Mouse (Mus musculus): ENCODE data around the gene Iqgap1. TPM values are rescaled to one million over a fixed set of nuclear protein-coding genes. Genes with fewer than 3 reads are reported as not detected.
"Not testable (repeated sequence)": the region's sequence is repeated elsewhere in the genome, so short reads cannot be mapped to it uniquely, and the experiment has no call there.

Iqgap1 gene
- polyA plus RNA-seq, 1 experiment, result 206 TPM

DNA sequence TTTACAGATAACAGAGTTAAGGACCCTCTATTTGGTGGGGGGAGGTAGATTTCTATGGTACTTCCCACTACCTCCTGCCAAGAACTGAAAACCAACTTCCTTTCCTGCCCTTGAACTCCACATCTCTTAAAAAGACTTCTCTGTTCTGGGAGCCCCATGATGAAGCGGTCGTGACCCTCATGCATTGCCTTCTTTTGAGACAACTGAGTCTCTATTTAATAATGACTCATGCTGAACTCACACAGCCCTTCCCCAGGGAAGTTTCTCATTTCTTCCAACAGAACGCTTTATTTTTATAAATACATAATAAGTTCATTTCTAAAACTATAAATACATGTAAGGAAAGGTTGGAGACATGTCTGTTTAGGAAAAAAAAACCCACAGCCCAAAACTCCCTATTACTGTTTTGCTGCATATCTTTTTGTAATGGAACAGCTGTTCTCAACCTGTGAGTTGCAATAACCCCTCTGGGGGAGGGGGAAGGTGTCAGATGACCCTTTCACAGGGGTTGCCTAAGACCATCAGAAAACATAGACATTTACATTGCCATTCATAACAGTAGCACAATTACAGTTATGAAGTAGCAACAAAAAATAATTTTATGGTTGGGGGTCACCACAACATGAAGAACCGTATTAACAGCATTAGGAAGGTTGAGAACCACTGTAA, 10.3 kb upstream of the Iqgap1 start:
- H3K4me1 ChIP-seq (ENCODE audit: control insufficient read depth, insufficient read depth, low read length), result peaks cover 27% of the 10 kb centered on the region

GRCm38 (mm10) chr7:80833651-80834532, 8.1 kb upstream of the Iqgap1 start:
- Histone ChIP-seq H3K4me3 (ENCODE audit: insufficient read depth, low read length) (no peak overlapping the region), H3K27ac (ENCODE audit: insufficient read depth, low read length) (no peak overlapping the region), H3K4me1 (ENCODE audit: control insufficient read depth, insufficient read depth, low read length) (peaks cover 19% of the 10 kb centered on the region)
- TF ChIP-seq POLR2A (IDR thresholded peaks at IDR 0.05; ENCODE audit: low read depth, low read length) (no peak), CTCF (IDR thresholded peaks at IDR 0.05; ENCODE audit: borderline replicate concordance, insufficient read depth, low read length) (no peak)

More for the DNA sequence above, 10.3 kb upstream of the Iqgap1 start:
- TF ChIP-seq CTCF (IDR thresholded peaks at IDR 0.05; ENCODE audit: borderline replicate concordance, insufficient read depth, low read length), result no peak
- TF ChIP-seq POLR2A (IDR thresholded peaks at IDR 0.05; ENCODE audit: low read depth, low read length), result no peak
- Histone ChIP-seq H3K4me3 (ENCODE audit: insufficient read depth, low read length) (no peak overlapping the region), H3K27ac (ENCODE audit: insufficient read depth, low read length) (peak overlapping the region; percentile 91)

- peaks cover 12% of the 10 kb centered on the region for H3K4me1 ChIP-seq (ENCODE audit: control insufficient read depth, insufficient read depth, low read length)
- H3K4me3 ChIP-seq (ENCODE audit: insufficient read depth, low read length); H3K27ac ChIP-seq (ENCODE audit: insufficient read depth, low read length): not testable (repeated sequence)
These were observed 7.3 kb upstream of the Iqgap1 start for GRCm38 (mm10) chr7:80832996-80833650.

DNA sequence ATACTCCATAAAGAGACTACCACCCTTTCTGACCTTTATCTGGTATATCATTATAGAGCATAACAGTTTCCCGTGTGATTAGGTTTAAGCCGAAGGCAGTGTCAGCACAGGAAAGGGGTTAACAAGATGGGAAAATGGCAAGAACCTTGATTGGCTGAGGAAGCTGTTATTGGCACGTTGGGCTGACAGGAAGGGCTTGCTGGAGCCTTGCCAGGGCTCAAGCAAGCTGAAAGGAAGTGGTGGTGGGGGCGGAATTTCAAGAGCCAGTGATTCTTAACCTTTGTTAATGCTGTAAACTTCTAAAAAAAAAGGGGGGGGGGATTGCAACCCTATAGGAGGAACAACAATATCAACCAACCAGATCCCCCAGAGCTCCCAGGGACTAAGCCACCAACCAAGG, 6.4 kb upstream of the Iqgap1 start:
- Histone ChIP-seq H3K4me3 (ENCODE audit: insufficient read depth, low read length) (no peak overlapping the region), H3K4me1 (ENCODE audit: control insufficient read depth, insufficient read depth, low read length) (peaks cover 15% of the 10 kb centered on the region), H3K27ac (ENCODE audit: insufficient read depth, low read length) (no peak overlapping the region)
- no peak for TF ChIP-seq CTCF (IDR thresholded peaks at IDR 0.05; ENCODE audit: borderline replicate concordance, insufficient read depth, low read length)
- no peak for TF ChIP-seq POLR2A (IDR thresholded peaks at IDR 0.05; ENCODE audit: low read depth, low read length)

GRCm38 (mm10) chr7:80830193-80830803, 4.5 kb upstream of the Iqgap1 start:
- no peak overlapping the region for H3K4me3 ChIP-seq (ENCODE audit: insufficient read depth, low read length)
- no peak for TF ChIP-seq CTCF (IDR thresholded peaks at IDR 0.05; ENCODE audit: borderline replicate concordance, insufficient read depth, low read length)
- no peak for TF ChIP-seq POLR2A (IDR thresholded peaks at IDR 0.05; ENCODE audit: low read depth, low read length)

DNA sequence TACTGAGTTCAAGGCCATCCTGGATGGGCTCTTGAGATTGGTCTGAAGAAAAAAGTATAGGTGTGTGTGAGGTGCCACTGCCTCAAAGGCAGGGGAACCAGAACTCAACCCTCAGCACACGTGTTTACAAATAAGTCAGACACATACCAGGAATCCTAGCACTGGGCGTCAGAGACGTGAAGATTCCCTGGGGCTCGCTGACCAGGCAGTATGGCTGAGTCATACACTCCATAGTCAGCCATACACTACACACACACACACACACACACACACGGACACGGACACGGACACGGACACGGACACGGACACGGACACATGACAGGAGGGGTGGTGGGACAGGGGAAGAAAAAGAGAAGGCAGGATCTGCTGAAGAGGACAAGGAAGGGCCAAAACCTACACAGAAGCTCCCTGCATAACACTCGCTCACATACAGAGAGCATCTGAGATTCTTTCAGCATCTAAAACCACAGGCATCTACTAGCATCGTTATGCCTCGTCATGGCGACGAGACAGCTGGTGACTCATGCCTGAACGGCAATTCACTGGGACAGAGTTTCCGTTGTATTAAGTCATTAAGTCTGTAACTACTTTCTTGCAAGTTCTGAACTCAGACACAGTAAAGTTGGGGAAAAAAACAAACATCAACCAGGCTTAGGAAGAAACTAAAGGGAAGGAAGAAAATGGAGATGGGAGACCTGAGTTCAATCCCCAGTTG, 2.5 kb upstream of the Iqgap1 start:
- peaks cover 18% of the 10 kb centered on the region for H3K4me1 ChIP-seq (ENCODE audit: control insufficient read depth, insufficient read depth, low read length)
- TF ChIP-seq POLR2A (IDR thresholded peaks at IDR 0.05; ENCODE audit: low read depth, low read length), result no peak
- TF ChIP-seq CTCF (IDR thresholded peaks at IDR 0.05; ENCODE audit: borderline replicate concordance, insufficient read depth, low read length), result no peak
- H3K27ac ChIP-seq (ENCODE audit: insufficient read depth, low read length), result peak overlapping the region; percentile 91
- H3K4me3 ChIP-seq (ENCODE audit: insufficient read depth, low read length), result no peak overlapping the region

More at GRCm38 (mm10) chr7:80830193-80830803, 4.5 kb upstream of the Iqgap1 start:
- Histone ChIP-seq H3K4me1 (ENCODE audit: control insufficient read depth, insufficient read depth, low read length) (peaks cover 23% of the 10 kb centered on the region), H3K27ac (ENCODE audit: insufficient read depth, low read length) (no peak overlapping the region)

DNA sequence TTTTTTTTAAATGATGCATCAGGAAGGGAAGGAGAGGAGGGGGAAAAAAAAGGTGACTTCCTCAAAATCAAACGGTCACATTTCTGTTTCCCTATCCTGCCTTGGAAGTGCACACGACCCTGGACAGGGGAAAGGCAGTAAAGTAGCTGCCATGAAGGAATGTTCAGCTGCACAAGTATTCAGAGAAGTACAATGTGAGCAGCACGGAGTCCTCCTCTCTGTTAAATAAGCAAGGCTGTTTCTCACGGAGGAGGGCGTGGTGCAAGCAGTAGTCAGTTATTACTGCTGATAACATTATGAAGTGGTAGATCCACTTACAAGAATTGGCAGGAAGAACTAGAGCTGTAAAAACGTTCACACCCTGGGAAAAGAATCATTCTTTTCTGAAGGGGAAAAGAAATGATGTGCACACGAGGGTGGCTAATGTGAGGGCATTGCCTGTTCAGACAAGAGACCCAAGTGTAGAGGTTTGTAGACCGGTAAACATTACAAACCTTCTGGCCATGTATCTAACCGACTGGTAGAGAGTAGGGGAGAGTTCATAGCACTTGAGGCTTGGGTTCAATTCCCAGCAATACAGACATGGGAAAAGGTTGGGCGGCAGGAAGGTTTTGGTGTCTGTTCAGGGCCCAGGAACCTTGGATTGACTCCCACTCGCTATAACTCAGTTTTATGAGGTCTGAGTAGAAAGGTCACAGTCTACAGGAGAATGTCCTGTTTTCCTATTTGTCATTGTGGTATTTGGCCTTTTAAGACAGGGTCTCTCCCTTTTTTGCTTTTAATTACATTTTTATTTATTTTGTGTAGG, 1.7 kb downstream of the Iqgap1 start:
- TF ChIP-seq POLR2A (IDR thresholded peaks at IDR 0.05; ENCODE audit: low read depth, low read length), result no peak
- TF ChIP-seq CTCF (IDR thresholded peaks at IDR 0.05; ENCODE audit: borderline replicate concordance, insufficient read depth, low read length), result no peak
- Histone ChIP-seq H3K4me1 (ENCODE audit: control insufficient read depth, insufficient read depth, low read length) (peaks cover 19% of the 10 kb centered on the region), H3K27ac (ENCODE audit: insufficient read depth, low read length) (peak overlapping the region; percentile 23), H3K4me3 (ENCODE audit: insufficient read depth, low read length) (no peak overlapping the region)

- Histone ChIP-seq H3K4me3 (ENCODE audit: insufficient read depth, low read length) (no peak overlapping the region), H3K27ac (ENCODE audit: insufficient read depth, low read length) (no peak overlapping the region), H3K4me1 (ENCODE audit: control insufficient read depth, insufficient read depth, low read length) (peaks cover 18% of the 10 kb centered on the region)
- TF ChIP-seq CTCF (IDR thresholded peaks at IDR 0.05; ENCODE audit: borderline replicate concordance, insufficient read depth, low read length), result no peak
- no peak for TF ChIP-seq POLR2A (IDR thresholded peaks at IDR 0.05; ENCODE audit: low read depth, low read length)
These were observed 2.5 kb downstream of the Iqgap1 start for GRCm38 (mm10) chr7:80823267-80823666.
